Mouse (Mus musculus): ENCODE results near the gene Coq9.

DNA sequence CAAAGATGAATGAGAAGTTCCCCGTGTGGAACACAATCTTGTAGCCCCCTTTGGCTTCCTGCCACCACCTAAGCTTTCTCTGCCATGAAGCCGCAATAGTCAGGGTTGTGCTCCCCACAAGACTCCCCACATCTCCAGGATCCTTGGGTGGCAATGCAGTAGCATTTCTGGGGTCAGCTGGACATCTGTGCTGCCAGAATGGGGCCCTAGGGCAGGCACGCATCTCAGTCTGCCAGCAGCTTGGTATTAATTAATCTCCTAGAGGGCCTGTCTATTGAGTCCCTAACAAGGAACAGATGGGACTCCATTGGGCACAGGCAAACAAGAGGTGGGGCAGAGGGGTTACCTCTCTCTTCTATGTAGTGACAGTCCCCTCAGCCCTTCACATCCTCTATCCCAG is 34.0 kb downstream of the Coq9 start:
- TF ChIP-seq POLR2A (IDR thresholded peaks at IDR 0.05; ENCODE audit: low read depth, low read length) (no peak), CTCF (IDR thresholded peaks at IDR 0.05; ENCODE audit: extremely low read depth, insufficient read length, insufficient replicate concordance, low read depth, low read length) (no peak)

Measured in small intestine, adult 2 months (tissue).